21 mouse cellular contexts compared by ENCODE assay signal in the genomic region with DNA sequence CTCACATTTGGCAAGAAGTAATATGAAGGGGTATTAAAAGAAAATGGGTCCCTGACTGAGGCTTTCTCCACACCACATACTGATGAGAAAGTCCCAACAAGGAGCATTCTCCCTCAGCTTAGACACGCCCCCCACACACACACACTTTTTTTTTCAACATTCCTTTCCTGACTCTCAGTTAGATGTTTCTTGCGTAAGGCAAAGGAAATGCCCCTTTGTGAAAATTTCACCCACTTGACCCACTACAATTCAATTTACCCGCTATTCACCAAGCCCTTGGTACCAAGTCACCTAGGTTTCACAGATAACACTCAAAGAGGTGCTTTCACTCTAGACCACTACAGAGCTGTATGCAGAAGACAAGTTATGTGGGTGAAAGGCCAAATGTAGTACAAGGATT.
"Had no signal": no experiment of that assay in that cellular context is flagged by ENCODE, and none has a peak within 500 bp of the region (broad histone marks: within the 10 kb centered on the region; RNA-seq: fewer than 3 reads in every experiment).

No protein-coding gene starts in this region.

- H3K4me3 ChIP-seq: liver, embryonic 13.5 days; liver, embryonic 15.5 days; lung, embryonic 15.5 days; midbrain, embryonic 10.5 days; midbrain, embryonic 12.5 days; myocyte; neural tube, embryonic 13.5 days; neural tube, embryonic 15.5 days had no signal

- DNase-seq: liver; liver, embryonic 13.5 days; liver, postnatal 0 days; midbrain, embryonic 14.5 days; retina, postnatal 1 day; right cerebral cortex, adult 18-20 months; right cerebral cortex, postnatal 25 days; right cerebral cortex, postnatal 4 days; spleen, adult 18-20 months; thymus, adult 18-20 months; thymus, postnatal 14 days; thymus, postnatal 36 days had no signal

- H3K4me2 ChIP-seq: liver, embryonic 11.5 days; liver, embryonic 13.5 days; liver, embryonic 15.5 days; lung, embryonic 15.5 days; midbrain, embryonic 12.5 days; neural tube, embryonic 13.5 days; neural tube, embryonic 15.5 days had no signal

- H3K27ac ChIP-seq: liver, embryonic 13.5 days; liver, embryonic 15.5 days; lung, embryonic 15.5 days; midbrain, embryonic 10.5 days; midbrain, embryonic 12.5 days; neural tube, embryonic 13.5 days; neural tube, embryonic 15.5 days had no signal

- ATAC-seq: liver, postnatal 0 days; midbrain, embryonic 16.5 days had no signal

- H3K36me3 ChIP-seq: liver, embryonic 13.5 days; liver, embryonic 15.5 days; lung, embryonic 15.5 days; midbrain, embryonic 10.5 days; midbrain, embryonic 12.5 days; neural tube, embryonic 13.5 days; neural tube, embryonic 15.5 days had no signal

- H3K4me1 ChIP-seq: liver, embryonic 13.5 days; liver, embryonic 15.5 days; midbrain, embryonic 12.5 days; neural tube, embryonic 13.5 days; neural tube, embryonic 15.5 days had no signal

- H3K27me3 ChIP-seq: liver, embryonic 13.5 days; liver, embryonic 15.5 days; lung, embryonic 15.5 days; midbrain, embryonic 12.5 days; neural tube, embryonic 13.5 days; neural tube, embryonic 15.5 days had no signal

- H3K9me3 ChIP-seq: liver, embryonic 13.5 days; liver, embryonic 15.5 days; lung, embryonic 15.5 days; midbrain, embryonic 10.5 days; midbrain, embryonic 12.5 days; neural tube, embryonic 15.5 days had no signal

- H3K9ac ChIP-seq: liver, embryonic 13.5 days; liver, embryonic 15.5 days; liver, postnatal 0 days; lung, embryonic 15.5 days; midbrain, embryonic 12.5 days; neural tube, embryonic 13.5 days; neural tube, embryonic 15.5 days had no signal
